ENCODE assay signal across 19 mouse cellular contexts in genomic region chr4:57852461-57853040, GRCm38 (mm10).
A peak's percentile ranks its signal among the peaks of the same experiment; 100 is the strongest.
DNase-seq lines count a peak whose midpoint lies in the region; ATAC-seq and TF ChIP-seq lines count a peak whose summit lies in the region.
"Had no signal": no experiment of that assay in that cellular context is flagged by ENCODE, and none has a peak within 500 bp of the region (broad histone marks: within the 10 kb centered on the region; RNA-seq: fewer than 3 reads in every experiment).

No protein-coding gene starts in this region.

- no peaks in the 10 kb centered on the region for H3K27me3 ChIP-seq in lung, embryonic 15.5 days
- no peaks in the 10 kb centered on the region for H3K27me3 ChIP-seq in lung, postnatal 0 days (replicated peaks; ENCODE audit: insufficient read depth, low read length)
- H3K27me3 ChIP-seq: embryonic facial prominence, embryonic 15.5 days; hindbrain, embryonic 12.5 days had no signal

- H3K4me2 ChIP-seq in lung, embryonic 15.5 days = no peak overlapping the region
- H3K4me2 ChIP-seq in lung, postnatal 0 days (replicated peaks; ENCODE audit: low read depth, low read length) = no peak overlapping the region
- H3K4me2 ChIP-seq: embryonic facial prominence, embryonic 15.5 days; hindbrain, embryonic 12.5 days had no signal

- TF ChIP-seq CTCF in lung, postnatal 0 days (IDR thresholded peaks at IDR 0.05) = no peak

- DNase-seq in heart, adult 11 months = peak; percentile 91
- no peak for DNase-seq in heart, adult 8-10 months (ENCODE audit: low spot score)
- DNase-seq in lung, postnatal 0 days (ENCODE audit: low spot score) = no peak
- DNase-seq in R1 (ENCODE audit: low read depth, low spot score) = peak; percentile 83
- no peak for DNase-seq in cerebellum, postnatal 14 days
- DNase-seq: cerebellum, adult 18-20 months; cerebellum, postnatal 25 days; gastrocnemius, postnatal 36 days; kidney, adult 8-10 months; kidney, postnatal 10 days; right cerebral cortex, postnatal 4 days; thymus, adult 2 months; thymus, postnatal 4 days had no signal

- H3K9me3 ChIP-seq in lung, embryonic 15.5 days = no peaks in the 10 kb centered on the region; the same call in 1 of the 2 replicates
- no peaks in the 10 kb centered on the region for H3K9me3 ChIP-seq in lung, postnatal 0 days (ENCODE audit: low read length)
- H3K9me3 ChIP-seq: embryonic facial prominence, embryonic 15.5 days; hindbrain, embryonic 12.5 days had no signal

- no peak for ATAC-seq in lung, embryonic 15.5 days (ENCODE audit: borderline replicate concordance, extremely low read depth, low FRiP score, low TSS enrichment)
- no peak for ATAC-seq in lung, postnatal 0 days

- WGBS in lung, embryonic 15.5 days = 20% methylated on average over 9 of the region's 9 CpGs
- 24% methylated on average over 9 of the region's 9 CpGs for WGBS in lung, postnatal 0 days

- no peak overlapping the region for H3K9ac ChIP-seq in lung, embryonic 15.5 days
- no peak overlapping the region for H3K9ac ChIP-seq in lung, postnatal 0 days (replicated peaks; ENCODE audit: low read depth)
- H3K9ac ChIP-seq: embryonic facial prominence, embryonic 15.5 days; hindbrain, embryonic 12.5 days had no signal

- 0 out of 2 replicates have a peak overlapping the region, but pooled peaks have one; percentile 37 for H3K27ac ChIP-seq in lung, embryonic 15.5 days
- H3K27ac ChIP-seq in lung, postnatal 0 days (ENCODE audit: low read length) = no peak overlapping the region
- H3K27ac ChIP-seq in brown adipose tissue, adult 24 weeks (replicated peaks; ENCODE audit: low read depth, low read length) = peak overlapping the region; percentile 10; the same call in 1 of the 2 replicates
- H3K27ac ChIP-seq: embryonic facial prominence, embryonic 15.5 days; hindbrain, embryonic 12.5 days; left cerebral cortex, adult 2 months; macrophage had no signal

- H3K36me3 ChIP-seq in lung, embryonic 15.5 days = peaks cover 37% of the 10 kb centered on the region
- H3K36me3 ChIP-seq in lung, postnatal 0 days (ENCODE audit: insufficient read depth, low read length) = peaks cover 43% of the 10 kb centered on the region

- H3K4me1 ChIP-seq in lung, embryonic 15.5 days = peaks cover 41% of the 10 kb centered on the region
- peaks cover 13% of the 10 kb centered on the region for H3K4me1 ChIP-seq in lung, postnatal 0 days (ENCODE audit: insufficient read depth, low read depth, low read length)
- peaks cover 32% of the 10 kb centered on the region for H3K4me1 ChIP-seq in brown adipose tissue, adult 24 weeks (ENCODE audit: control insufficient read depth, insufficient read depth, insufficient read length, low read length)

- no peak overlapping the region for H3K4me3 ChIP-seq in lung, embryonic 15.5 days
- no peak overlapping the region for H3K4me3 ChIP-seq in lung, postnatal 0 days (ENCODE audit: low read depth, low read length)
- no peak overlapping the region for H3K4me3 ChIP-seq in brown adipose tissue, adult 24 weeks (ENCODE audit: insufficient read depth, low read depth, low read length)
- H3K4me3 ChIP-seq: embryonic facial prominence, embryonic 15.5 days; hindbrain, embryonic 12.5 days; left cerebral cortex, adult 2 months had no signal

- TF ChIP-seq EP300 in lung, postnatal 0 days (IDR thresholded peaks at IDR 0.05) = no peak

Comparison
In these comparisons a context has a peak if more than half of its experiments do, and no peak if none do; other contexts are left out.
1. DNase-seq: peak in heart, adult 11 months (single experiment) and R1 (single experiment); none in heart, adult 8-10 months (single experiment), lung, postnatal 0 days (single experiment) and cerebellum, postnatal 14 days (0 of 2).